Mouse (Mus musculus): ENCODE results near the gene Atp5g1.

DNA sequence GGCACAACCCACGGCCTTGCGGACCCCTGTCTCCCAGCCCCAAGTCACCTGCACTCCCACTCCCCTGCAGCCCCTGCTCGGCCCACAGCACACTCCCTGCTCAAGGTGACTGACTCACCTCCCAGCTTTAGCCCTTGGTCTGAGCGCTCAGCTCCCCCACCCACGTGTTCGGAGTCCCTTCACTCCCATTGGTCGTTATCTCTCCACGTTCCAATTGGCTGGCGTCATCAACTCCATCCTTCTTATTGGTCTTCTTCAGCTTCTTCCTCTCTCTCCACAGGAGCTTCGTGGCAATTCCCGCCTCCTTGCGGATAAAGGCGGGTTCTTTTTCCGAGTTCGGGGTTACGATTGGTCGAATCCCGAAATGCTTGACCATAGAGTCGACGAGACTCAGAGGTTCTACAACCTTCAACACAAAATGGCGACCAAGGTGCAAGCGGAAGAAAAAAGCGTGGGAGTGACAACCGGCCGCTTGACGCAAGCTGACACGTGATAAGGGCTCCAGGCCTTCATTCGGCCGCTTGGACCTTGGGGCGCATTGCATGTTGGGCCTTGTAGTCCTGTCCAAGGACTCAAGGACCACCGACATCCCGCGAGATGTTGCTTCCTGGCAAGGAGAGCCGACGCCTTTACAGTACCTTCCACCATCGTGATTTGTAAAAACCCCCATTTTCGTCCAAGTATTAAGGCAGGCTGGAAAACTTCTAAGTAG lies at the start of gene Atp5g1:
- TF ChIP-seq POLR2A (IDR thresholded peaks at IDR 0.05; ENCODE audit: low read depth, low read length), result peak; percentile 98
- TF ChIP-seq CTCF (conservative IDR thresholded peaks at IDR 0.05; ENCODE audit: insufficient read depth, insufficient read length, low read depth, low read length), result no peak

Measured in kidney, adult 2 months (tissue).